Mouse (Mus musculus) kidney, adult 2 months (tissue): ENCODE data around the gene Csgalnact2. TPM values are rescaled to one million over a fixed set of nuclear protein-coding genes. Genes with fewer than 3 reads are reported as not detected.
A peak's percentile ranks its signal among the peaks of the same experiment; 100 is the strongest.

Source experiments
- DNase-seq: peaks from one replicate; pipeline ENCODE4 v3.0.0; 2021
- H3K27ac ChIP-seq: fragments of 200-500 bp; 2 replicates; pipeline ENCODE4 v1.5.1; 2012; ENCODE audit warnings: low read depth, low read length, control low read depth, inconsistent platforms; ENCODE audit not compliant: insufficient read depth
- H3K27me3 ChIP-seq: fragments of 200-500 bp; replicated peaks from 2 replicates; pipeline ENCODE4 v1.6.1; 2012; ENCODE audit warnings: mild to moderate bottlenecking, moderate library complexity, low read length, inconsistent platforms; ENCODE audit not compliant: control insufficient read depth, insufficient read depth
- H3K36me3 ChIP-seq: fragments of 200-500 bp; 2 replicates; pipeline ENCODE4 v1.6.1; 2012; ENCODE audit warnings: mild to moderate bottlenecking, moderate library complexity, low read length, inconsistent platforms; ENCODE audit not compliant: control insufficient read depth, insufficient read depth
- H3K4me1 ChIP-seq: fragments of 200-500 bp; 2 replicates; pipeline ENCODE4 v1.6.1; 2011; ENCODE audit warnings: low read length; ENCODE audit not compliant: control insufficient read depth, insufficient read depth
- H3K4me3 ChIP-seq: fragments of 200-500 bp; 2 replicates; pipeline ENCODE4 v1.5.1; 2011; ENCODE audit warnings: mild to moderate bottlenecking, low read depth, low read length, control low read depth; ENCODE audit not compliant: insufficient read depth
- CTCF ChIP-seq: fragments of 200-500 bp; conservative IDR thresholded peaks from 2 replicates; pipeline ENCODE4 v1.5.1; 2011; ENCODE audit warnings: low read depth, mild to moderate bottlenecking, control low read depth, low read length, moderate library complexity, mixed read lengths; ENCODE audit not compliant: insufficient read depth, insufficient read length
- POLR2A ChIP-seq: fragments of 200-500 bp; IDR thresholded peaks from one replicate; pipeline ENCODE4 v1.6.1; 2011; ENCODE audit warnings: low read depth, low read length, control low read depth
- WGBS: fragments of 180-500 bp; shearing (Covaris S2); methylation state at CpG from one replicate; pipeline ENCODE4 v1.1.7; 2018; 5-methylcytosine and 5-hydroxymethylcytosine counted together
- polyA plus RNA-seq: library from polyadenylated mRNA; depleted of rRNA; stranded (reverse); fragments of >200 nt; gene quantifications from 2 replicates; pipeline ENCODE4 v1.2.3, GENCODE M21; 2012

Gene Csgalnact2
- polyA plus RNA-seq, 1 experiment, result 4.7 TPM

GRCm38 (mm10) chr6:118140961-118141360 lies 2.0 kb upstream of the Csgalnact2 start:
- TF ChIP-seq CTCF (no peak), POLR2A (no peak)
- Histone ChIP-seq H3K27me3 (no peaks in the 10 kb centered on the region), H3K27ac (no peak overlapping the region), H3K4me3 (no peak overlapping the region), H3K4me1 (no peaks in the 10 kb centered on the region; the same call in 1 of the 2 replicates), H3K36me3 (no peaks in the 10 kb centered on the region)
- WGBS, result 81% methylated on average over 6 of the region's 6 CpGs
- peak; percentile 13 for DNase-seq

GRCm38 (mm10) chr6:118137148-118137547 lies 1.8 kb downstream of the Csgalnact2 start:
- no peak overlapping the region for H3K4me3 ChIP-seq
- WGBS, result 81% methylated on average over 2 of the region's 2 CpGs
- H3K27me3 ChIP-seq, result no peaks in the 10 kb centered on the region
- no peak overlapping the region for H3K27ac ChIP-seq
- H3K36me3 ChIP-seq, result no peaks in the 10 kb centered on the region
- no peaks in the 10 kb centered on the region; the same call in 1 of the 2 replicates for H3K4me1 ChIP-seq
- TF ChIP-seq CTCF (no peak), POLR2A (no peak)
- no peak for DNase-seq

DNA sequence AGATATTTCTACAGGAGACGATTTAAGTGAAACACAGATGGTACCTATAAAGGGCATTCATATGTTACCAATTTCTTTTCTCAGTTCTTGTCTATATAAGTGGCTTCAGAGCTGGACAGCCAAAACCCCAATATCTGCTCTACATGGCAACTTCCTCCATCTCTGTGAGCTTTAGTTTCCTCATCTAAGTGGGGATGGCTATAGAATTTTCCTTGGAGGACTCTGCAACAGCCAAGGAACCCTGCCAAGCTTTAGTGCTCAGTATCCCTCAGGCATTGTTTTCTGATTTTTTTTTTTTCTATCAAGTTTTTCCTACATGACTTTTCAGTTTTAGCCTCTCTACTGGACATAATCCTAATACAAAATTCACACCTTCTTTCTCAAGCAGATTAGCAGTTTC lies 4.5 kb downstream of the Csgalnact2 start:
- no peaks in the 10 kb centered on the region for H3K36me3 ChIP-seq
- H3K27ac ChIP-seq, result no peak overlapping the region
- H3K4me3 ChIP-seq, result no peak overlapping the region
- no peak for DNase-seq
- WGBS, result 85% methylated on average over 1 of the region's 1 CpGs
- TF ChIP-seq CTCF (no peak), POLR2A (no peak)
- H3K27me3 ChIP-seq, result no peaks in the 10 kb centered on the region
- no peaks in the 10 kb centered on the region; the same call in 1 of the 2 replicates for H3K4me1 ChIP-seq

DNA sequence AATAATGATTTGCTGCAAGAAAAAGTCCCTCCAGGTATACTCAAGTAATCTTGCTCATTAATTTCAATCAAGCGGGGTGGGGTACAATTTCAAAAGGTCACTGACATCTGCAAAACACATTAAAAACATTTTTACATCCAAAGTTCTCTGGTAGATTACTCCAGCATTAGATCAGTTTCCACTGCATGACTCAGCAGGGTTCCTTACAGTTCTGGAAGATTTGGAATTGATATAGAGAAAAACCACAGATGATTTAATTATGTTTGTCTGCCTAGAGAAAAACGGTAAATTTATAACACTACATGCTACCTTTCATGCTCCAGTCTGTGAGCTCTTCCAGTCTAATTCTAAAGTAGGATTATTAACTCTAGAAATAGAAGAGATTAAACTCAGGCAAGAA lies 8.9 kb downstream of the Csgalnact2 start:
- no peaks in the 10 kb centered on the region; the same call in 1 of the 2 replicates for H3K4me1 ChIP-seq
- H3K36me3 ChIP-seq, result no peaks in the 10 kb centered on the region
- no peaks in the 10 kb centered on the region; the same call in 1 of the 2 replicates for H3K27me3 ChIP-seq
- TF ChIP-seq CTCF (no peak), POLR2A (no peak)
- no peak overlapping the region for H3K27ac ChIP-seq
- 72% methylated on average over 2 of the region's 2 CpGs for WGBS
- DNase-seq, result no peak
- H3K4me3 ChIP-seq, result no peak overlapping the region

DNA sequence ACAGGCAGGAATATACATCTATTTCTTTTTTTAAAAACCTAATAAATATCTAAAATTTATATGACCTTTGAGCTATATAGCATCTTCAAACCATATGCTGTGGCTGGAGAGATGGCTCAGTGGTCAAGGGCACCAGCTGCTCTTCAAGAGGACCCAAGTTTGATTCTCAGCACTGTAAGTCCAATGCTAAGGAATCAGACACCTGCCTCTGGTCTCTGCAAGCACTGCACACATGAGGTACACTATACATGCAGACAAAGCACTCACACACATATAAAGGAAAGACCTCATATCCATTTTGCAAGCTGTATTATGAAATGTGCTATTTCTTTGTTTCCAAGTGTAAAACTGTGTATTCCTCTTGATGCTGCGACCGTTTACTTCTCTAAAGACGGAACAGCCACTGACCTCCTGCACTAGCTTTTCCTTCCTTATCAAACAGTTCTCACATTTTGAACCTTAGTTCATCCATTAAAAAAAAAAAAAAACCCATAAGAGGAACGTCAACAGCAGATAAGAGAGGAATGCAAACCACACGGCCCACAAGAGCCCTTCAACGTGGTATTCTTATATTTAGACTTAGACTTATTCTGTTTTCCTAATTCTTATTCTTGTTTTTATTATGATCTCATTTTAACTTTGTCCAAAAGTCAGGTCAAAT lies 11.0 kb downstream of the Csgalnact2 start:
- no peak for TF ChIP-seq POLR2A
- TF ChIP-seq CTCF, result no peak
- WGBS, result 65% methylated on average over 6 of the region's 6 CpGs
- Histone ChIP-seq H3K27ac (peak overlapping the region; percentile 64; the same call in 1 of the 2 replicates), H3K4me1 (no peaks in the 10 kb centered on the region; the same call in 1 of the 2 replicates), H3K27me3 (no peaks in the 10 kb centered on the region; the same call in 1 of the 2 replicates), H3K4me3 (no peak overlapping the region), H3K36me3 (no peaks in the 10 kb centered on the region; the same call in 1 of the 2 replicates)
- DNase-seq, result peak; percentile 24

DNA sequence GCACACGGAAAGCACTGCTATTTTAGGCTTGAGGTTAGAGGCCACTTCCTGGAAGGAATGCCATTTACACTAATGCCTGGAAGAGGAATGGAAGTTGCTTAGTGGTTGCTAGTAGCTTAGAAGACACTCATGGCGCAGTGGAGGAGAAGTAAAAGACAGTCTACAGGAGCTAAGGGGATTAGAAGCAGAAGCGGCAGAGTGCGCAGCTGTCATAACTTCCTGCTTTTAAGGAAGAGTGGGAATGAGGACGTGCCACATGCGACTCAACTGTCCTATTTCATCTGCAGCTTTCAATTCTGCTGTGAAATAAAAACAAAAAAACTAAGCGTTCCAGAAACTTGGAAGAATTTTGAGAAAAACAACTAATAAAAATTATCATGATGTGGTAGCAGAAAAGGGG lies 11.7 kb downstream of the Csgalnact2 start:
- peak; percentile 28 for DNase-seq
- no peak for TF ChIP-seq CTCF
- no peak for TF ChIP-seq POLR2A
- no peaks in the 10 kb centered on the region; the same call in 1 of the 2 replicates for H3K27me3 ChIP-seq

DNA sequence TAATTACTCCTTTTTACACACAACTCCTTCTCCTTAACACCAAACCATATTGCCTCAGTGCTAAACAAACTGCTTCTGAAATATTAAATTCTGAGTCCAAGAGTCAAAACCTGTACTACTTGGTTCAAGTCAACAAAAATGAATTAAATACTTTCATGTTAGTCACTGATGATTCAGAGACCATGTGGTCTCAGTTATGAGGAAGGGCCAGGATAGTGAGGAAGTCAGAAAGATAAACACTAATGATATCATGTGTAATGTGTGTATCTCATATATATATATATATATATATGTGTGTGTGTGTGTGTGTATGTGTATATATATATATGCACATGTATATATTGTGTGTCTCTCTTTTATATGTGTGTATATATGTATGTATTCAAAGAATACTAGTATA lies 12.4 kb downstream of the Csgalnact2 start:
- no peak for DNase-seq

More for the DNA sequence above, 11.7 kb downstream of the Csgalnact2 start:
- Histone ChIP-seq H3K4me1 (no peaks in the 10 kb centered on the region; the same call in 1 of the 2 replicates), H3K4me3 (no peak overlapping the region), H3K36me3 (no peaks in the 10 kb centered on the region; the same call in 1 of the 2 replicates), H3K27ac (peak overlapping the region; percentile 10; the same call in 1 of the 2 replicates)
- WGBS, result 58% methylated on average over 7 of the region's 7 CpGs

More for the DNA sequence above, 12.4 kb downstream of the Csgalnact2 start:
- Histone ChIP-seq H3K27me3 (no peaks in the 10 kb centered on the region; the same call in 1 of the 2 replicates), H3K4me3 (no peak overlapping the region), H3K27ac (no peak overlapping the region), H3K4me1 (no peaks in the 10 kb centered on the region; the same call in 1 of the 2 replicates), H3K36me3 (no peaks in the 10 kb centered on the region; the same call in none of the 2 replicates)
- TF ChIP-seq CTCF (no peak), POLR2A (no peak)
